Mouse (Mus musculus) forebrain, embryonic 15.5 days (tissue): ENCODE data around the gene Dclre1a. TPM values are rescaled to one million over a fixed set of nuclear protein-coding genes. Genes with fewer than 3 reads are reported as not detected.
"Not testable (repeated sequence)": the region's sequence is repeated elsewhere in the genome, so short reads cannot be mapped to it uniquely, and the experiment has no call there.

ENCODE experiments used
- ATAC-seq: fragments of 200-750 bp; cut with Nextera tagmentation; replicated peaks from 2 replicates; pipeline ENCODE4 v1.8.0; 2017; ENCODE audit warnings: mild to moderate bottlenecking, moderate TSS enrichment, moderate library complexity
- H3K27ac ChIP-seq: fragments of 300-500 bp; sonication (generic); replicated peaks from 2 replicates; pipeline ENCODE4 v1.5.1; 2015; ENCODE audit warnings: mild to moderate bottlenecking, inconsistent platforms
- H3K27me3 ChIP-seq: fragments of 300-500 bp; sonication (generic); 2 replicates; pipeline ENCODE4 v1.6.1; 2015; ENCODE audit warnings: inconsistent platforms
- H3K36me3 ChIP-seq: fragments of 300-500 bp; sonication (generic); 2 replicates; pipeline ENCODE4 v1.6.1; 2015; ENCODE audit warnings: mild to moderate bottlenecking, inconsistent platforms
- H3K4me1 ChIP-seq: fragments of 300-500 bp; sonication (generic); 2 replicates; pipeline ENCODE4 v1.6.1; 2015; ENCODE audit warnings: inconsistent platforms
- H3K4me2 ChIP-seq: fragments of 300-500 bp; sonication (generic); replicated peaks from 2 replicates; pipeline ENCODE4 v1.6.1; 2015; ENCODE audit warnings: mild to moderate bottlenecking, inconsistent platforms
- H3K4me3 ChIP-seq: fragments of 300-500 bp; sonication (generic); 2 replicates; pipeline ENCODE4 v1.5.1; 2015; ENCODE audit warnings: mild to moderate bottlenecking, inconsistent platforms
- H3K9ac ChIP-seq: fragments of 300-500 bp; sonication (generic); replicated peaks from 2 replicates; pipeline ENCODE4 v1.6.1; 2015; ENCODE audit warnings: mild to moderate bottlenecking, inconsistent platforms
- H3K9me3 ChIP-seq: fragments of 300-500 bp; sonication (generic); 2 replicates; pipeline ENCODE4 v1.6.1; 2016; ENCODE audit warnings: inconsistent platforms
- WGBS: fragments of 180-500 bp; shearing (Covaris S2); methylation state at CpG from one replicate; pipeline ENCODE4 v1.1.7; 2015; ENCODE audit warnings: mixed read lengths; 5-methylcytosine and 5-hydroxymethylcytosine counted together
- polyA plus RNA-seq: library from polyadenylated mRNA; unstranded; fragments of >200 nt; fragmentation: Nextera tagmentation; extraction: Ambion mirVana; gene quantifications from 2 replicates; pipeline ENCODE4 v1.2.1, GENCODE M21; 2015

Dclre1a gene
- polyA plus RNA-seq, 1 experiment from 2014 or later, result 12.3 TPM

GRCm38 (mm10) chr19:56544681-56545388, 3.2 kb downstream of the Dclre1a start:
- Histone ChIP-seq H3K4me1 (peaks cover 17% of the 10 kb centered on the region), H3K27me3 (no peaks in the 10 kb centered on the region), H3K4me3 (no peak overlapping the region), H3K9ac (no peak overlapping the region), H3K27ac (no peak overlapping the region), H3K36me3 (0 out of 2 replicates have a peak, but pooled peaks cover 2% of the 10 kb centered on the region), H3K9me3 (no peaks in the 10 kb centered on the region), H3K4me2 (no peak overlapping the region)
- WGBS, result 94% methylated on average over 13 of the region's 13 CpGs
- ATAC-seq, result no peak

GRCm38 (mm10) chr19:56543320-56543719, 4.7 kb downstream of the Dclre1a start:
- ATAC-seq, result no peak
- Histone ChIP-seq H3K27ac (no peak overlapping the region), H3K4me3 (no peak overlapping the region), H3K4me2 (no peak overlapping the region), H3K9ac (no peak overlapping the region), H3K9me3 (no peaks in the 10 kb centered on the region), H3K36me3 (0 out of 2 replicates have a peak, but pooled peaks cover 5% of the 10 kb centered on the region), H3K27me3 (no peaks in the 10 kb centered on the region), H3K4me1 (peaks cover 9% of the 10 kb centered on the region)
- 94% methylated on average over 12 of the region's 12 CpGs for WGBS

- H3K27me3 ChIP-seq, result no peaks in the 10 kb centered on the region
- H3K4me2 ChIP-seq, result no peak overlapping the region
- no peak overlapping the region for H3K4me3 ChIP-seq
- 94% methylated on average over 9 of the region's 9 CpGs for WGBS
- H3K27ac ChIP-seq, result no peak overlapping the region
- H3K36me3 ChIP-seq, result 0 out of 2 replicates have a peak, but pooled peaks cover 9% of the 10 kb centered on the region
- no peaks in the 10 kb centered on the region for H3K9me3 ChIP-seq
- ATAC-seq, result no peak
- H3K4me1 ChIP-seq, result no peaks in the 10 kb centered on the region
- no peak overlapping the region for H3K9ac ChIP-seq
These were observed 12.3 kb downstream of the Dclre1a start for GRCm38 (mm10) chr19:56535765-56536164.

GRCm38 (mm10) chr19:56535064-56535463, 13.0 kb downstream of the Dclre1a start:
- no peak for ATAC-seq
- Histone ChIP-seq H3K9me3 (no peaks in the 10 kb centered on the region), H3K4me1 (no peaks in the 10 kb centered on the region), H3K4me2 (no peak overlapping the region), H3K27ac (no peak overlapping the region), H3K4me3 (no peak overlapping the region), H3K27me3 (no peaks in the 10 kb centered on the region), H3K9ac (no peak overlapping the region), H3K36me3 (0 out of 2 replicates have a peak, but pooled peaks cover 9% of the 10 kb centered on the region)
- WGBS, result 51% methylated on average over 9 of the region's 9 CpGs

DNA sequence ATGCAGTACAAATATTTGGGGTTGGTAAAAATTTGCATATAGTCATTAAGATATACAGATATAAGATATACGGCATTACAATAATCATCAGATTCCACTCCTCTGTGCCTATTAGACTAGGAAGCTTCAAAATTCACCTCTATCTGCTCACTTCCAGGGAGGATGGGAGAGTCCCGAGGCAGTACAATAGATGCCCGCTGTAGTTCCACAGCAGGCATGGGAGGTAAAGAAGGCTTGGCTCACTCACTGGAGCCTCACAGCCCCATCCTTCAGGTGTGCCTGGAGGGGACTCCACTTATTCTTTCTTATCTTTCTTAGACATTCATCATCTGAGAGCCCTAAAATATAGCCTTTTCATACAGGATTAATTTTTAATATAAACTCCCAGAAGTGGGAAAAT, 13.7 kb downstream of the Dclre1a start:
- H3K9me3 ChIP-seq, result no peaks in the 10 kb centered on the region
- no peaks in the 10 kb centered on the region for H3K27me3 ChIP-seq
- 0 out of 2 replicates have a peak, but pooled peaks cover 9% of the 10 kb centered on the region for H3K36me3 ChIP-seq
- H3K9ac ChIP-seq, result no peak overlapping the region
- ATAC-seq, result no peak
- no peaks in the 10 kb centered on the region for H3K4me1 ChIP-seq
- H3K27ac ChIP-seq, result no peak overlapping the region
- no peak overlapping the region for H3K4me3 ChIP-seq
- no peak overlapping the region for H3K4me2 ChIP-seq
- 82% methylated on average over 3 of the region's 3 CpGs for WGBS

DNA sequence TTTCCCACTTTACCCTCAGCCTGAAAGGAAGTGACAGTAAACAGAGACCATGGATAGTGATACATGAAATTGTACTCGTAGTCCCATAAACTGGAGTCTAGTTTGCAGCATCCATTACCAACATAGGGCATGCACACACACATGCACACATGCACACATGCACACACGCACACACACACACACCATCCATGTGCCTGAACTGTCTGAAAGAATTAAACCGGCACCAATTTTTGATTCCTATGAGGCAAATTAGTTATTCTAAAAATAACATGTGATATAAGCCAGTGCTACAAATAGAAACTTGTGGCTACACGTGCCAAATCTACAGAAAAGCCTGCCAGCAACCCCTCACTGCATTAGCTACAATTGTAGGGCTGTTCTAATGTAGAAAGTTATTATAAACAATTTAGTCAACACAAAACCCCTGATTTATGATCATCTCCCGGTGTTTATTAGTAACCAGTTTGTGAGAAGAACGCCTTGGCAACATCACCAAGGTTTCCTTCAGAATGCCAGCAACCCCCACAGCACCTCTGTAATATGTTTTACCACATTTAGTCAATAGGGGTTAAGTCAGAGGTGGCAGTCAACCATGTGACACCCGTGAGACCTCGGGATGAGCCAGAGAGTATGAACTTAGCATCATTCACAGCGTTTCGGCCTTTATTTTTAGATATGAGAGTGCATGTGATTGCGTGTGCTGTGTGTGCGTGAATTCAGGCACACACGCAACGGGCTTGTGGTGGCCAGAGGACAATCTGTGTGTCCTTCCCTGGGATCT, 14.5 kb downstream of the Dclre1a start:
- 0 out of 2 replicates have a peak, but pooled peaks cover 6% of the 10 kb centered on the region for H3K36me3 ChIP-seq
- H3K9ac ChIP-seq, result no peak overlapping the region
- no peak overlapping the region for H3K27ac ChIP-seq
- H3K4me3 ChIP-seq, result no peak overlapping the region
- H3K9me3 ChIP-seq, result no peaks in the 10 kb centered on the region
- no peak overlapping the region for H3K4me2 ChIP-seq
- no peaks in the 10 kb centered on the region for H3K4me1 ChIP-seq
- H3K27me3 ChIP-seq, result no peaks in the 10 kb centered on the region
- 87% methylated on average over 14 of the region's 14 CpGs for WGBS
- no peak for ATAC-seq

DNA sequence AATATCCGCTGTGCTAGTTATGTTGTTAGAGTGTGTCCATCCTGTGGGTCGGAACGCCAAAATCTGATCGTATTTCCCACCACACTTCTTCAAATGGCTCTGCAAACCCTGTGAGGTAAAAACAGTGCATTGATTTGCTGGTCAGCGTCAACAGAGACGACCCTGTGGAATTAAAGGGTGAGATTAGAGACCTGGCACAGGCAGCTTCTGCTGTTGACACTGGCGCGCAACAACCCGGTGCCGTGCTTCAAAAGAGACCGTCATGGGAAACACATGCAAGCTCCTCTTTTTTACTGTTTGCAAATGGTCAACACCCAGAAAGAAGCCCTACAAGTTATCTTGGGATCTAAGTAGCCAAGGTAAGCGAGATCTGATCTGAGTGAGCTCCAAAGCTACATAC, 16.8 kb downstream of the Dclre1a start:
- no peak for ATAC-seq
- H3K27me3 ChIP-seq, result no peaks in the 10 kb centered on the region
- H3K4me1 ChIP-seq, result no peaks in the 10 kb centered on the region
- WGBS, result 94% methylated on average over 12 of the region's 12 CpGs
- H3K36me3 ChIP-seq, result 0 out of 2 replicates have a peak, but pooled peaks cover under 1% of the 10 kb centered on the region
- H3K27ac ChIP-seq, result no peak overlapping the region
- no peak overlapping the region for H3K9ac ChIP-seq
- H3K4me3 ChIP-seq, result no peak overlapping the region
- H3K9me3 ChIP-seq, result no peaks in the 10 kb centered on the region
- no peak overlapping the region for H3K4me2 ChIP-seq

GRCm38 (mm10) chr19:56530529-56530928, 17.5 kb downstream of the Dclre1a start:
- not testable (repeated sequence) for H3K4me1 ChIP-seq, H3K4me3 ChIP-seq, H3K36me3 ChIP-seq, ATAC-seq, H3K27me3 ChIP-seq, H3K4me2 ChIP-seq, H3K9me3 ChIP-seq, H3K27ac ChIP-seq, H3K9ac ChIP-seq
- WGBS, result no CpG with 5 or more reads among the region's 11 CpGs

GRCm38 (mm10) chr19:56519408-56519807, 28.6 kb downstream of the Dclre1a start:
- H3K4me2 ChIP-seq, ATAC-seq, H3K27me3 ChIP-seq, H3K27ac ChIP-seq, H3K4me3 ChIP-seq, H3K9ac ChIP-seq, H3K9me3 ChIP-seq, H3K4me1 ChIP-seq, H3K36me3 ChIP-seq: not testable (repeated sequence)
- no CpG with 5 or more reads among the region's 7 CpGs for WGBS

GRCm38 (mm10) chr19:56513527-56513926, 34.5 kb downstream of the Dclre1a start:
- not testable (repeated sequence) for ATAC-seq
- WGBS, result no CpG with 5 or more reads among the region's 2 CpGs

DNA sequence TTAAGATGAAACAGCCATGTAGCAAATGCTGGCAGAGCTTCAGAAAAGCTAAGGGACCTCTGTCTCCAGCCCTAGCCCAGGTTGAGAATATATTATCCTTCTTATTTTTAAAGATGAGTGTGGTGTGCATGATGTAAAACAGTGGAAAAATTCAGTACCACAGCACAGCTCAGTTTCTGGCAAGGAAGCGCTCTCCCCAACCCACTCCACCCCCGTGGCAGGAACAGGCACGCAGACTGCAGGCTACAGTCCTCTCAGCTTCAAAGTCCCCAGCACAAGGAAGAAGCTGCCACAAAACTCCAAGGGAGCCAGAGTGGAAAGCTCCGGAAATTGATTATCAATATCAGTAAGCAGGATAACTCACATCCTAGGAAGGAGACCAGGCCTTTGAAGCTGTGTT, 36.8 kb downstream of the Dclre1a start:
- not testable (repeated sequence) for H3K27me3 ChIP-seq, H3K9me3 ChIP-seq, H3K4me2 ChIP-seq, H3K27ac ChIP-seq, H3K4me1 ChIP-seq, H3K4me3 ChIP-seq, H3K9ac ChIP-seq, H3K36me3 ChIP-seq, ATAC-seq
- no CpG with 5 or more reads among the region's 4 CpGs for WGBS

More at GRCm38 (mm10) chr19:56513527-56513926, 34.5 kb downstream of the Dclre1a start:
- H3K27ac ChIP-seq, H3K4me1 ChIP-seq, H3K36me3 ChIP-seq, H3K27me3 ChIP-seq, H3K9ac ChIP-seq, H3K9me3 ChIP-seq, H3K4me2 ChIP-seq, H3K4me3 ChIP-seq: not testable (repeated sequence)

GRCm38 (mm10) chr19:56503525-56503924, 44.5 kb downstream of the Dclre1a start:
- H3K9me3 ChIP-seq, H3K4me2 ChIP-seq, H3K27ac ChIP-seq, H3K27me3 ChIP-seq, H3K9ac ChIP-seq, H3K4me3 ChIP-seq, H3K36me3 ChIP-seq, H3K4me1 ChIP-seq, ATAC-seq: not testable (repeated sequence)
- WGBS, result no CpG with 5 or more reads among the region's 5 CpGs
